Mouse (Mus musculus) left cerebral cortex, adult 11 months (tissue): ENCODE data around the gene Nomo1.
A peak's percentile ranks its signal among the peaks of the same experiment; 100 is the strongest.

Experiments used
- DNase-seq: peaks from one replicate; pipeline ENCODE4 v3.0.0; 2022; ENCODE audit warnings: low spot score

Nomo1 gene

GRCm38 (mm10) chr7:46047873-46048562, 14.5 kb downstream of the Nomo1 start:
- DNase-seq, result no peak

- DNase-seq, result no peak
Observed at GRCm38 (mm10) chr7:46049981-46050380, 16.5 kb downstream of the Nomo1 start.

- no peak for DNase-seq
Observed at GRCm38 (mm10) chr7:46052161-46052821, 18.8 kb downstream of the Nomo1 start.

GRCm38 (mm10) chr7:46053566-46053965, 20.1 kb downstream of the Nomo1 start:
- DNase-seq, result no peak

- no peak for DNase-seq
Observed at GRCm38 (mm10) chr7:46058882-46059281, 25.4 kb downstream of the Nomo1 start.

- DNase-seq, result no peak
Observed at GRCm38 (mm10) chr7:46060688-46061087, 27.2 kb downstream of the Nomo1 start.

- DNase-seq, result no peak
Observed at GRCm38 (mm10) chr7:46061614-46062013, 28.1 kb downstream of the Nomo1 start.

- DNase-seq, result no peak
Observed at GRCm38 (mm10) chr7:46063296-46063695, 29.8 kb downstream of the Nomo1 start.

- no peak for DNase-seq
Observed at GRCm38 (mm10) chr7:46068831-46069230, 35.3 kb downstream of the Nomo1 start.

GRCm38 (mm10) chr7:46076844-46077243, 43.3 kb downstream of the Nomo1 start:
- DNase-seq, result no peak

GRCm38 (mm10) chr7:46077675-46078074, 44.2 kb downstream of the Nomo1 start:
- DNase-seq, result no peak

GRCm38 (mm10) chr7:46084024-46084423, 50.5 kb downstream of the Nomo1 start:
- no peak for DNase-seq

GRCm38 (mm10) chr7:46084839-46085513, 51.5 kb downstream of the Nomo1 start:
- no peak for DNase-seq

GRCm38 (mm10) chr7:46086378-46086777, 52.9 kb downstream of the Nomo1 start:
- no peak for DNase-seq

GRCm38 (mm10) chr7:46088241-46088640, 54.7 kb downstream of the Nomo1 start:
- no peak for DNase-seq

GRCm38 (mm10) chr7:46092803-46093202, 59.3 kb downstream of the Nomo1 start:
- DNase-seq, result no peak

- DNase-seq, result no peak
Observed at GRCm38 (mm10) chr7:46096136-46096535, 62.6 kb downstream of the Nomo1 start.

GRCm38 (mm10) chr7:46097319-46097783, 63.9 kb downstream of the Nomo1 start:
- DNase-seq, result no peak

- no peak for DNase-seq
Observed at GRCm38 (mm10) chr7:46098221-46098918, 64.9 kb downstream of the Nomo1 start.

GRCm38 (mm10) chr7:46098919-46099286, 65.4 kb downstream of the Nomo1 start:
- no peak for DNase-seq

- no peak for DNase-seq
Observed at GRCm38 (mm10) chr7:46099682-46100081, 66.2 kb downstream of the Nomo1 start.

- DNase-seq, result peak; percentile 58
Observed at GRCm38 (mm10) chr7:46100563-46100962, 67.1 kb downstream of the Nomo1 start, which contains the start of gene Kcnj11. TSS of gene Kcnj11 (minus strand) at chr7:46100764.
